Mouse (Mus musculus) MEL (cell line): ENCODE results near the gene Gm20388. TPM values are rescaled to one million over a fixed set of nuclear protein-coding genes. Genes with fewer than 3 reads are reported as not detected.

ENCODE experiments used
- DNase-seq: peaks from one replicate; pipeline ENCODE4 v3.0.0; 2011; ENCODE audit warnings: low read depth, low spot score
- H3K27ac ChIP-seq: 2 replicates; pipeline ENCODE4 v1.5.1; 2012; ENCODE audit warnings: low read depth, mild to moderate bottlenecking, control low read depth, low read length, moderate library complexity; ENCODE audit not compliant: control insufficient read depth
- H3K27me3 ChIP-seq, 2 experiments: fragments of 150-350 bp in 1 of 2; sonication (generic) in 1 of 2; 2 replicates each; pipeline ENCODE4 v1.6.1; 2012; ENCODE audit warnings: low read length in 2 of 2, mild to moderate bottlenecking in 2 of 2, improper control_type of control experiment in 1 of 2, moderate library complexity in 1 of 2; ENCODE audit not compliant: insufficient read depth in 2 of 2, control insufficient read depth in 1 of 2
- H3K36me3 ChIP-seq, 2 experiments: 2 replicates each; pipeline ENCODE4 v1.6.1; 2012 to 2014; ENCODE audit warnings: low read length in 2 of 2, improper control_type of control experiment in 1 of 2, inconsistent platforms in 1 of 2, mild to moderate bottlenecking in 1 of 2; ENCODE audit not compliant: insufficient read depth in 2 of 2, control insufficient read depth in 1 of 2
- H3K4me1 ChIP-seq, 2 experiments: fragments of 150-350 bp in 1 of 2; sonication (generic) in 1 of 2; 2 replicates each; pipeline ENCODE4 v1.6.1; 2012; ENCODE audit warnings: low read length in 2 of 2, improper control_type of control experiment in 1 of 2, mild to moderate bottlenecking in 1 of 2; ENCODE audit not compliant: insufficient read depth in 2 of 2, control insufficient read depth in 1 of 2
- H3K4me3 ChIP-seq, 2 experiments: fragments of 150-350 bp in 1 of 2; sonication (generic) in 1 of 2; 2 replicates each; pipeline ENCODE4 v1.5.1; 2012; ENCODE audit warnings: low read depth in 2 of 2, low read length in 2 of 2, mild to moderate bottlenecking in 2 of 2, moderate library complexity in 2 of 2, control low read depth in 1 of 2, improper control_type of control experiment in 1 of 2; ENCODE audit not compliant: control insufficient read depth in 1 of 2, insufficient read depth in 1 of 2
- H3K79me2 ChIP-seq: 2 replicates; pipeline ENCODE4 v1.6.1; 2012; ENCODE audit warnings: mild to moderate bottlenecking, low read length, moderate library complexity; ENCODE audit not compliant: control insufficient read depth, poor library complexity, insufficient read depth
- H3K9ac ChIP-seq: 2 replicates; pipeline ENCODE4 v1.6.1; 2012; ENCODE audit warnings: low read depth, mild to moderate bottlenecking, control low read depth, low read length, moderate library complexity; ENCODE audit not compliant: control insufficient read depth, poor library complexity, severe bottlenecking
- H3K9me3 ChIP-seq: fragments of 150-350 bp; sonication (generic); replicated peaks from 2 replicates; pipeline ENCODE4 v1.6.1; 2012; ENCODE audit warnings: mild to moderate bottlenecking, low read length, improper control_type of control experiment, moderate library complexity; ENCODE audit not compliant: insufficient read depth
- CHD1 ChIP-seq: IDR thresholded peaks from 2 replicates; pipeline ENCODE4 v1.6.1; 2012; ENCODE audit warnings: low read depth, mild to moderate bottlenecking, inconsistent platforms, low read length, improper control_type of control experiment
- CHD2 ChIP-seq: IDR thresholded peaks from 2 replicates; pipeline ENCODE4 v1.6.1; 2011; ENCODE audit warnings: low read length, improper control_type of control experiment
- CTCF ChIP-seq, 3 experiments: IDR thresholded peaks in 2 of 3; conservative IDR thresholded peaks in 1 of 3; 2 replicates each; pipeline ENCODE4 v1.5.1; 2011 to 2012; ENCODE audit warnings: low read length in 3 of 3, low read depth in 2 of 3, mild to moderate bottlenecking in 2 of 3, improper control_type of control experiment in 1 of 3, inconsistent platforms in 1 of 3, mixed read lengths in 1 of 3, moderate library complexity in 1 of 3; ENCODE audit not compliant: control insufficient read depth in 1 of 3, insufficient read depth in 1 of 3, poor library complexity in 1 of 3, severe bottlenecking in 1 of 3
- ELF1 ChIP-seq: IDR thresholded peaks from 2 replicates; pipeline ENCODE4 v1.6.1; 2014; ENCODE audit warnings: low read depth, mild to moderate bottlenecking, inconsistent platforms, low read length, improper control_type of control experiment, moderate library complexity
- EP300 ChIP-seq, 2 experiments: IDR thresholded peaks; 2 replicates each; pipeline ENCODE4 v1.6.1; 2011; ENCODE audit warnings: improper control_type of control experiment in 2 of 2, low read length in 2 of 2, low read depth in 1 of 2, mild to moderate bottlenecking in 1 of 2
- ETS1 ChIP-seq: IDR thresholded peaks from 2 replicates; pipeline ENCODE4 v1.6.1; 2012; ENCODE audit warnings: low read depth, mild to moderate bottlenecking, inconsistent platforms, low read length, improper control_type of control experiment, moderate library complexity
- JUND ChIP-seq: IDR thresholded peaks from 2 replicates; pipeline ENCODE4 v1.6.1; 2011; ENCODE audit warnings: low read depth, mild to moderate bottlenecking, improper control_type of control experiment, low read length
- KAT2A ChIP-seq: conservative IDR thresholded peaks from 2 replicates; pipeline ENCODE4 v1.6.1; 2012; ENCODE audit warnings: low read depth, low read length, improper control_type of control experiment, inconsistent platforms
- MAFK ChIP-seq: IDR thresholded peaks from 2 replicates; pipeline ENCODE4 v1.6.1; 2011; ENCODE audit warnings: low read depth, mild to moderate bottlenecking, low read length, improper control_type of control experiment, borderline replicate concordance
- MAX ChIP-seq: IDR thresholded peaks from 2 replicates; pipeline ENCODE4 v1.6.1; 2011; ENCODE audit warnings: low read length, improper control_type of control experiment
- MYC ChIP-seq: IDR thresholded peaks from 2 replicates; pipeline ENCODE4 v1.6.1; 2011; ENCODE audit warnings: low read depth, mild to moderate bottlenecking, low read length, improper control_type of control experiment, moderate library complexity
- NELFE ChIP-seq: IDR thresholded peaks from 2 replicates; pipeline ENCODE4 v1.6.1; 2011; ENCODE audit warnings: low read depth, low read length, improper control_type of control experiment
- NRF1 ChIP-seq: IDR thresholded peaks from 2 replicates; pipeline ENCODE4 v1.6.1; 2014; ENCODE audit warnings: low read depth, mild to moderate bottlenecking, inconsistent platforms, low read length, improper control_type of control experiment, moderate library complexity; ENCODE audit not compliant: poor library complexity, insufficient read depth, severe bottlenecking
- SMC3 ChIP-seq: IDR thresholded peaks from 2 replicates; pipeline ENCODE4 v1.6.1; 2011; ENCODE audit warnings: low read depth, low read length, improper control_type of control experiment
- TAL1 ChIP-seq: IDR thresholded peaks from 2 replicates; pipeline ENCODE4 v1.6.1; 2012; ENCODE audit warnings: mild to moderate bottlenecking, inconsistent platforms, low read length, moderate library complexity, mixed read lengths
- TBP ChIP-seq: IDR thresholded peaks from 2 replicates; pipeline ENCODE4 v1.8.0; 2011; ENCODE audit warnings: low read depth, low read length, improper control_type of control experiment
- UBTF ChIP-seq: IDR thresholded peaks from 2 replicates; pipeline ENCODE4 v1.6.1; 2012; ENCODE audit warnings: low read depth, mild to moderate bottlenecking, inconsistent platforms, low read length, improper control_type of control experiment, moderate library complexity, borderline replicate concordance; ENCODE audit not compliant: insufficient read depth
- USF1 ChIP-seq: IDR thresholded peaks from 2 replicates; pipeline ENCODE4 v1.6.1; 2014; ENCODE audit warnings: low read depth, mild to moderate bottlenecking, inconsistent platforms, low read length, improper control_type of control experiment, moderate library complexity
- ZC3H11A ChIP-seq: IDR thresholded peaks from 2 replicates; pipeline ENCODE4 v1.6.1; 2012; ENCODE audit warnings: low read depth, mild to moderate bottlenecking, inconsistent platforms, low read length, improper control_type of control experiment
- polyA plus RNA-seq, 2 experiments: library from polyadenylated mRNA; stranded (reverse) in 1 of 2; unstranded in 1 of 2; fragments of >175 nt in 1 of 2; fragments of >200 nt in 1 of 2; gene quantifications; 2 replicates each; pipeline versions ENCODE4 v1.2.1 to v1.2.4; 2012; ENCODE audit warnings: low replicate concordance in 2 of 2, low read depth in 1 of 2; ENCODE audit not compliant: insufficient read length in 2 of 2, insufficient read depth in 1 of 2, missing spikeins in 1 of 2
- total RNA-seq: library from RNA; depleted of rRNA; stranded (reverse); fragments of 300-350 nt; gene quantifications from 2 replicates; pipeline ENCODE4 v1.2.3, GENCODE M21; 2012

Gene Gm20388
- total and polyA plus RNA-seq, 3 experiments, result 11.1 to 17.8 TPM; not detected in 1

- TF ChIP-seq MAX (no peak), SMC3 (no peak), TBP (no peak), CHD1 (no peak), MYC (no peak), KAT2A (no peak), NELFE (no peak), ELF1 (no peak), EP300 (IDR thresholded peaks at IDR 0.05; ENCODE audit: low read depth in 1 of 2, low read length in 2 of 2) (no peak), ZC3H11A (no peak), JUND (no peak), UBTF (no peak)
- Histone ChIP-seq H3K27me3 (no peaks in the 10 kb centered on the region; a peak in 1 of 4 replicates), H3K9me3 (no peaks in the 10 kb centered on the region), H3K79me2 (no peaks in the 10 kb centered on the region), H3K4me1 (peaks cover 10 to 39% of the 10 kb centered on the region in 2 experiments), H3K27ac (no peak overlapping the region), H3K9ac (no peak overlapping the region), H3K36me3 (peaks cover 0 to 8% of the 10 kb centered on the region in 2 experiments; a peak in 2 of 4 replicates), H3K4me3 (peak overlapping the region in 1 of 2 experiments; percentile 48; a peak in 2 of 4 replicates)
- no peak for DNase-seq
These were observed 2549.3 kb downstream of the Gm20388 start for GRCm38 (mm10) chr8:122459990-122460389.

GRCm38 (mm10) chr8:122460524-122461472, 2550.2 kb downstream of the Gm20388 start, which contains the start of gene Snai3:
Snai3 (minus strand) TSS chr8:122460733.
- Histone ChIP-seq H3K27me3 (no peaks in the 10 kb centered on the region; a peak in 1 of 4 replicates), H3K9me3 (no peaks in the 10 kb centered on the region), H3K36me3 (peaks cover 0 to 8% of the 10 kb centered on the region in 2 experiments; a peak in 2 of 4 replicates), H3K27ac (no peak within 1 kb of the TSS), H3K79me2 (no peaks in the 10 kb centered on the region), H3K4me1 (peaks cover 2 to 34% of the 10 kb centered on the region in 2 experiments; a peak in 3 of 4 replicates), H3K4me3 (peak within 1 kb of the TSS; percentile 13 to 48; a peak in 3 of 4 replicates), H3K9ac (peak within 1 kb of the TSS; percentile 20; the same call in 1 of the 2 replicates)
- TF ChIP-seq ELF1 (no peak), ETS1 (no peak), TAL1 (no peak), EP300 (IDR thresholded peaks at IDR 0.05; ENCODE audit: low read depth in 1 of 2, low read length in 2 of 2) (no peak), CHD2 (no peak), USF1 (no peak), MAFK (no peak), CHD1 (no peak), MAX (no peak), CTCF (IDR thresholded peaks at IDR 0.05 in 2 of 3, conservative IDR thresholded peaks at IDR 0.05 in 1 of 3; ENCODE audit: control insufficient read depth in 1 of 3, insufficient read depth in 1 of 3, low read depth in 2 of 3, low read length in 3 of 3, poor library complexity in 1 of 3, severe bottlenecking in 1 of 3) (no peak), NRF1 (no peak)
- no peak for DNase-seq
